Mouse (Mus musculus): ENCODE measurements around the gene Cubn. TPM values are rescaled to one million over a fixed set of nuclear protein-coding genes. Genes with fewer than 3 reads are reported as not detected.

Cubn gene
- polyA plus RNA-seq, 1 experiment, result 0.23 TPM

DNA sequence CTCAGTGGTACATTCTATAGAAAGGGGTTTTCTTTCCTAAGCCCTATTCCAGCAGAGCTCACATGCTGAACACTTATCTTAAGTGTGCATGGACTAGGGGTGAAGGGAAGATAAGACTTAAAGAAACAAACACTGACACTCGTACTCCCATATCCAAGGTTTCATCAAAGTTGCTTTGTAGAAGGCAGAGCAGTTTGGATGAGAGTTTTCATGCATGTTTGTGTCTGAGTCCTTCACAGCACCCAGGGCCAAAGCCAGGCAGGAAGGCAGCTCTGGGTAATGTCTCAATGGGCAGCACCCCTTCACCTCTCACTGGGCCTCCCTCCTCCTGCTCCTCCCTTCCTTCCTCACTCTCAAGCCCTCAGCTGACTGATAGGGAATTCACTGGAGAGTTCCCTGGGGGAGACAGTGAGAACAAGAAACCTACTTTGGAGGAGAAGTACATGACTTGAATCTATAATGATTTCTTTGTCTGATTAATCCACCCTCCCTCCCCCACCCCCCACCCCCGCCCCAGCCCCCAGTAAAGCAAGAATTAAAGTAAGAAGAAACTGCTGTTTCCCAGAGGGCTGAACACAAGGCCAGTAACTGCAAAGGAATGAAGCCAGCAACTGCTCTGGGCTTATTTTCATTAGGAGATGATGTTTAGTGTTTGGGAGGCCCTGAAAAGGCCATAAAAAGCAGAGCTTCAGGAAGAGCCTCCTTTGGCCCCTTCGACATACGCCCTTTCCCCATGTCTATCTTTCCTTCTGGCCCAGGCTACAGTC is 106.7 kb downstream of the Cubn start:
- no peak for TF ChIP-seq CTCF (IDR thresholded peaks at IDR 0.05; ENCODE audit: borderline replicate concordance, insufficient read depth, low read depth, low read length)
- no peak for TF ChIP-seq POLR2A (IDR thresholded peaks at IDR 0.05; ENCODE audit: borderline replicate concordance, insufficient read depth, low read length)
- no peak for DNase-seq
- Histone ChIP-seq H3K27me3 (ENCODE audit: control insufficient read depth, insufficient read depth, low read length) (no peaks in the 10 kb centered on the region), H3K4me1 (ENCODE audit: control insufficient read depth, insufficient read depth, low read length) (no peaks in the 10 kb centered on the region), H3K4me3 (replicated peaks; ENCODE audit: insufficient read depth, low read depth, low read length) (no peak overlapping the region), H3K27ac (ENCODE audit: insufficient read depth, low read length) (no peak overlapping the region)
- 38% methylated on average over 4 of the region's 4 CpGs for WGBS

DNA sequence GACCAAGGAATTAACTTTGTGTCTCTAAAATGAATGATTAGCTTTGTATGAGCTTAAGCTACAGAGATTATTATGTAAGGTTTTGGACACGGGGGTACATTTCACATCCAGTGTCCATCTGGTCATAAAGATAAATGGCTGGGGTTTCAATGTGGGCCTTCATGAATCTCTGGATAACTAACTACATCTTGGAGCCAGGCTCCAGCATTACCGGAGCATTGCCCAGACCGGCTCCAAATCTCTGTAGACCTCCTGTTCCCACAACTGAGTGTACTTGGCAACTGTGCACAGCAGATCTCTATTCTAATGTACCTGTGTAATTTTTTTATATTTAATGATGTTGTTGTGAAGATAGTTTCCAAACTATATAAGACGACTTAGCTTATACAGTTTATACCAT is 115.4 kb downstream of the Cubn start:
- Histone ChIP-seq H3K27me3 (ENCODE audit: control insufficient read depth, insufficient read depth, low read length) (no peaks in the 10 kb centered on the region), H3K4me3 (replicated peaks; ENCODE audit: insufficient read depth, low read depth, low read length) (no peak overlapping the region), H3K27ac (ENCODE audit: insufficient read depth, low read length) (no peak overlapping the region), H3K4me1 (ENCODE audit: control insufficient read depth, insufficient read depth, low read length) (no peaks in the 10 kb centered on the region)
- WGBS, result 58% methylated on average over 4 of the region's 4 CpGs
- DNase-seq, result no peak
- TF ChIP-seq CTCF (IDR thresholded peaks at IDR 0.05; ENCODE audit: borderline replicate concordance, insufficient read depth, low read depth, low read length), result no peak
- TF ChIP-seq POLR2A (IDR thresholded peaks at IDR 0.05; ENCODE audit: borderline replicate concordance, insufficient read depth, low read length), result no peak

DNA sequence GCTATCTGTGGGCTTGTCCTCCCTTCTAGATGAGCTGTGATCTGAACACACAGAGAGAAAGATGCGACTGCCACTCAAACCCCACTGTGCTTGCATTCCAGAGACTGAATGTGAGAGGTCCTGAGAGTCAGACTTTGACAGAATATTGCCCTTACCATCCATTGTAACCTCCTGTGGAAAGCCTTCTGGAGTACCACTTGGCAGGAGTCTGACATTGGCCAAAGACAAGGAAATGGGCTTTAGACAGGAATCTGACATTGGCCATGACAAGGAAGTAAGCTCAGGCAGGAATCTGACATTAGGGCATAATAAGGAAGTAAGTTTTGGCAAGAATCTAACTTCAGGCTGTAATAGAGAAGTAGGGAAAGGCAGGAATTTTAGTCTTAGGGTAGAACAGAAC is 118.3 kb downstream of the Cubn start:
- H3K4me1 ChIP-seq (ENCODE audit: control insufficient read depth, insufficient read depth, low read length), result no peaks in the 10 kb centered on the region
- H3K4me3 ChIP-seq (replicated peaks; ENCODE audit: insufficient read depth, low read depth, low read length), result no peak overlapping the region
- no peaks in the 10 kb centered on the region for H3K27me3 ChIP-seq (ENCODE audit: control insufficient read depth, insufficient read depth, low read length)
- TF ChIP-seq POLR2A (IDR thresholded peaks at IDR 0.05; ENCODE audit: borderline replicate concordance, insufficient read depth, low read length) (no peak), CTCF (IDR thresholded peaks at IDR 0.05; ENCODE audit: borderline replicate concordance, insufficient read depth, low read depth, low read length) (no peak)
- no peak for DNase-seq
- no peak overlapping the region for H3K27ac ChIP-seq (ENCODE audit: insufficient read depth, low read length)
- 25% methylated on average over 1 of the region's 1 CpGs for WGBS

- no peak overlapping the region for H3K27ac ChIP-seq (ENCODE audit: insufficient read depth, low read length)
- H3K4me3 ChIP-seq (replicated peaks; ENCODE audit: insufficient read depth, low read depth, low read length), result no peak overlapping the region
- 36% methylated on average over 3 of the region's 3 CpGs for WGBS
- H3K4me1 ChIP-seq (ENCODE audit: control insufficient read depth, insufficient read depth, low read length), result no peaks in the 10 kb centered on the region
- DNase-seq, result no peak
- no peak for TF ChIP-seq CTCF (IDR thresholded peaks at IDR 0.05; ENCODE audit: borderline replicate concordance, insufficient read depth, low read depth, low read length)
- TF ChIP-seq POLR2A (IDR thresholded peaks at IDR 0.05; ENCODE audit: borderline replicate concordance, insufficient read depth, low read length), result no peak
- H3K27me3 ChIP-seq (ENCODE audit: control insufficient read depth, insufficient read depth, low read length), result no peaks in the 10 kb centered on the region
These were observed 118.8 kb downstream of the Cubn start for GRCm38 (mm10) chr2:13372825-13373224.

GRCm38 (mm10) chr2:13372256-13372824 is 119.3 kb downstream of the Cubn start:
- WGBS, result 12% methylated on average over 5 of the region's 5 CpGs
- H3K27ac ChIP-seq (ENCODE audit: insufficient read depth, low read length), result no peak overlapping the region

DNA sequence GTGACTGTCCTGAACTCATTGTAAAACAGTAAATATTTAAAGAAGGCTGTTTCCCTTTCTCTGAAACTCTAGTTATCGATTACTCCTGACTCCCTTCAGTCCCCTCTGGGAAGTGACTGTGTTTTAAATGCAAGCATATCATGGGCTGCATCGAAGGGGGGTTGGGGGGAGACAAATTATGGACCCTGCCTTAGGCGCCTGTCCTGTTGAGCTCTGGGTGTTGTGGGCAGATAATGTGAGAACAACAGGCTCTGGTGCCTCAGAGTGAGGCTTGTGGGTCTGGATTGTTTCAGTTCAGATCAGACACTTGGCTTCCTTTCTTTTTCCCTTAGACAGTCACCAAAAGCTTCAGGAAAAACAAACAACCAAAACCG is 119.8 kb downstream of the Cubn start:
- TF ChIP-seq CTCF (IDR thresholded peaks at IDR 0.05; ENCODE audit: borderline replicate concordance, insufficient read depth, low read depth, low read length) (no peak), POLR2A (IDR thresholded peaks at IDR 0.05; ENCODE audit: borderline replicate concordance, insufficient read depth, low read length) (no peak)
- Histone ChIP-seq H3K4me1 (ENCODE audit: control insufficient read depth, insufficient read depth, low read length) (no peaks in the 10 kb centered on the region), H3K27me3 (ENCODE audit: control insufficient read depth, insufficient read depth, low read length) (no peaks in the 10 kb centered on the region), H3K27ac (ENCODE audit: insufficient read depth, low read length) (no peak overlapping the region), H3K4me3 (replicated peaks; ENCODE audit: insufficient read depth, low read depth, low read length) (no peak overlapping the region)
- DNase-seq, result no peak
- 19% methylated on average over 4 of the region's 4 CpGs for WGBS

More at GRCm38 (mm10) chr2:13372256-13372824, 119.3 kb downstream of the Cubn start:
- H3K4me3 ChIP-seq (replicated peaks; ENCODE audit: insufficient read depth, low read depth, low read length), result no peak overlapping the region
- H3K27me3 ChIP-seq (ENCODE audit: control insufficient read depth, insufficient read depth, low read length), result no peaks in the 10 kb centered on the region
- TF ChIP-seq POLR2A (IDR thresholded peaks at IDR 0.05; ENCODE audit: borderline replicate concordance, insufficient read depth, low read length) (no peak), CTCF (IDR thresholded peaks at IDR 0.05; ENCODE audit: borderline replicate concordance, insufficient read depth, low read depth, low read length) (no peak)
- no peaks in the 10 kb centered on the region for H3K4me1 ChIP-seq (ENCODE audit: control insufficient read depth, insufficient read depth, low read length)
- DNase-seq, result no peak

DNA sequence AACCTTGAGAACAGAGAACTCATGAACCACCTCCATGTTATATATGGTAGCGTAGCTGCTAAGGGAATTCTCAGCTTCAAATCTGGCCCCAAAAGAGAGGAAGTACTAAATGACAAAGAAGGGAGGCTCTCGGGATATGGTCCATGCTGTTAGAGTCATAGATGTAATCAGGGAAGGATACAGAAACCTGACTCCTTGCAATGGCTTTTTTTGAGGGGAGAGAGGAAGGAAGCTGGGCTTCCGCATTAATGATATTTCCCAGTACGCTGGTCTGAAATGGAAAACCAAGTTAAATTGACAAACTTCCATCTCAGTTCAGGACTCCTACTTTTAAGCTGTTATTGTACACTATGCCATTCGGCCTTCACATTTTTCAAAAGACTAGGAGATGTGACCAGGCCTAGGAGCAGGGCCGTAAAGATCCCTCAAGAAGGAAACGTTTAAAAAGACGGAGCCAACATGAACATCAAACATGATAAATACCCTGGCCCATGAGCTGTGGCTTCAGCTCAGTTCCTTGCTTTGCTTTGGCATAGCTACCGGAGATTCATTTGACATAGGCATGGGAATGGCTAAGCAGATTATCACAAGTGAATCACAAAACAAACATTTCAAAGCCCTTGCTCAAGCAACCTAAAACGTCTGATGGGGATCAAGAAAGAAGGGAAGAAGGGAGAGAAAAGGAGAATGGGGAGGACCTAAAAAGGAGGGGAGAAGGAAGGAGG is 120.4 kb downstream of the Cubn start:
- no peaks in the 10 kb centered on the region for H3K27me3 ChIP-seq (ENCODE audit: control insufficient read depth, insufficient read depth, low read length)
- 77% methylated on average over 10 of the region's 10 CpGs for WGBS
- no peak overlapping the region for H3K4me3 ChIP-seq (replicated peaks; ENCODE audit: insufficient read depth, low read depth, low read length)
- no peak for DNase-seq
- no peak for TF ChIP-seq POLR2A (IDR thresholded peaks at IDR 0.05; ENCODE audit: borderline replicate concordance, insufficient read depth, low read length)
- TF ChIP-seq CTCF (IDR thresholded peaks at IDR 0.05; ENCODE audit: borderline replicate concordance, insufficient read depth, low read depth, low read length), result no peak
- H3K4me1 ChIP-seq (ENCODE audit: control insufficient read depth, insufficient read depth, low read length), result no peaks in the 10 kb centered on the region
- H3K27ac ChIP-seq (ENCODE audit: insufficient read depth, low read length), result no peak overlapping the region

All from cerebellum, adult 2 months (tissue).